Mouse (Mus musculus): ENCODE measurements around the gene Kcng4. TPM values are rescaled to one million over a fixed set of nuclear protein-coding genes. Genes with fewer than 3 reads are reported as not detected.
A peak's percentile ranks its signal among the peaks of the same experiment; 100 is the strongest.

Gene Kcng4
- under 1 TPM; 0.10 to 0.33 TPM for total RNA-seq (2021)
- long read RNA-seq, experiment 1 = 0 reads
- long read RNA-seq, experiment 2 = 0 reads

GRCm38 (mm10) chr8:119635378-119635777, at the start of gene Kcng4:
Kcng4 (minus strand) TSS chr8:119635680.
- peak in 1 of 2 experiments; percentile 29 for DNase-seq
- intact Hi-C loops (cut with DNase I) = no loop called here

GRCm38 (mm10) chr8:119679184-119679583, 43.7 kb upstream of the Kcng4 start:
- intact Hi-C loops (cut with DNase I) = loop anchor here (5.0 to 10.0 kb wide), 3 partner anchors 77 to 264 kb away; no protein-coding TSS in a partner anchor
- no peak for DNase-seq

DNA sequence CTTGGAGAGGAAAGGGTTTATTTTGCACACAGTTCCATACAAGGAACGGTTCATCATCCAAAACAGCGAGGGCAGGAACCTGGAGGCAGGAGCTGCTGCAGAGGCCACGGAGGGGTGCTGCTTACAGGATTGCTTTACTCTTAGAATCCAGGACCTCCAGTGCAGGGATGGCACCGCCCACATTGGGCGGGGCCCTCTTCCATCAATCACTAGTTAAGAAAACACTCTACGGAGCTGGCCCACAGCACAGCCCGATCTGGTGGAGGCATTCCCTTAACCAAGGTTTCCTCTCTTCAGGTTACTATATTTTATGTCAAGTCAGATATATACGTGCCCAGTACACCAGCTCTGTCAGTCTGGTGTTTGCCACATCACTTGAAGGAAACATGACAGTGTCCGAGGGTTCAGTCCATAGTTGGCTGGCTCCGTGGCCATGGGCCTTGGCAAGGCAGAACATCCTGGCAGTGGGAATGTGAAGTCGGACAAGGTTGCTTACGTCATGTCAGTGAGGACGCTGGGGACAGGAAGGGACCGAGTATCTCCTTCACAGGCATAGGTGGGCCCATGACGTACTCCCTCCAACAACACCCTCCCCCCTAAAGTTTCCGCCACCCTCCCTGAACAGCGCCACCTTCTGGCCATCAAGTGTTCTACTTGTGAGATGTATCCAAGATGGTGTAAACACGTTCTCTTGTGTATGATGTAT, 42.8 kb upstream of the Kcng4 start:
- peak; percentile 33 to 44 for DNase-seq
- intact Hi-C loops (cut with DNase I) = loop anchor here (5.0 to 10.0 kb wide), 3 partner anchors 76 to 263 kb away; no protein-coding TSS in a partner anchor

DNA sequence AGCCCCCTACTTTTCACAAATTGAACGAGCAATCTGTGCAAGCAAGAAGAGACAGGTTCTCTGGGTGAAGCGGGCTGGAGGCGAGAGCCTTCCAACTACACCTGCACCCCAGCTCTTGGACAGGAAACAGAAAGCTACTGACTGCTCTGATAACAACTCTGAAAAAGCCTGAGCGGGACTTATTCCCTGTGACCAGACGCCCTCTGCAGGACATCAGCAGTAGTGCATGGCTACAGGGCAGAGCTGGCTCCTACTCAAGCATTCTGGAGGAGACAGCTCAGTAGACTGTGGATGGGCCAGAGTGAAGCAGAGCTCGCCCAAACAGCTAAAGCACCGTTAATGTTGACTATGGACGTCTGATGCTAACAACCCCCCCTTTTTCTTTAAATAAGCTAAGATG, 40.9 kb upstream of the Kcng4 start:
- intact Hi-C loops (cut with DNase I) = loop anchor here (1.0 to 10.0 kb wide), 4 partner anchors 20 to 262 kb away; no protein-coding TSS in a partner anchor
- peak; percentile 90 to 95 for DNase-seq

GRCm38 (mm10) chr8:119675457-119675856, 40.0 kb upstream of the Kcng4 start:
- DNase-seq = no peak
- intact Hi-C loops (cut with DNase I) = loop anchor here (5.0 to 10.0 kb wide), 3 partner anchors 73 to 261 kb away; no protein-coding TSS in a partner anchor

- DNase-seq = no peak
- intact Hi-C loops (cut with DNase I) = loop anchor here (10.0 kb wide), 1 partner anchor 259 kb away; no protein-coding TSS in a partner anchor
Observed at GRCm38 (mm10) chr8:119673976-119674555, 38.6 kb upstream of the Kcng4 start.

GRCm38 (mm10) chr8:119670419-119671091, 35.1 kb upstream of the Kcng4 start:
- peak; percentile 62 to 68 for DNase-seq
- intact Hi-C loops (cut with DNase I) = loop anchor here (10.0 kb wide), 1 partner anchor 256 kb away; no protein-coding TSS in a partner anchor

GRCm38 (mm10) chr8:119669284-119669683, 33.8 kb upstream of the Kcng4 start:
- DNase-seq = peak in 1 of 2 experiments; percentile 50
- intact Hi-C loops (cut with DNase I) = no loop called here

GRCm38 (mm10) chr8:119668447-119668846, 33.0 kb upstream of the Kcng4 start:
- intact Hi-C loops (cut with DNase I) = no loop called here
- no peak for DNase-seq

- intact Hi-C loops (cut with DNase I) = no loop called here
- peak; percentile 48 to 64 for DNase-seq
Observed at GRCm38 (mm10) chr8:119666219-119666951, 30.9 kb upstream of the Kcng4 start, which contains the start of gene Wfdc1. Wfdc1 (plus strand) TSS chr8:119666365.

- DNase-seq = peak; percentile 51 to 73
- intact Hi-C loops (cut with DNase I) = no loop called here
Observed at GRCm38 (mm10) chr8:119665270-119665669, 29.8 kb upstream of the Kcng4 start.

DNA sequence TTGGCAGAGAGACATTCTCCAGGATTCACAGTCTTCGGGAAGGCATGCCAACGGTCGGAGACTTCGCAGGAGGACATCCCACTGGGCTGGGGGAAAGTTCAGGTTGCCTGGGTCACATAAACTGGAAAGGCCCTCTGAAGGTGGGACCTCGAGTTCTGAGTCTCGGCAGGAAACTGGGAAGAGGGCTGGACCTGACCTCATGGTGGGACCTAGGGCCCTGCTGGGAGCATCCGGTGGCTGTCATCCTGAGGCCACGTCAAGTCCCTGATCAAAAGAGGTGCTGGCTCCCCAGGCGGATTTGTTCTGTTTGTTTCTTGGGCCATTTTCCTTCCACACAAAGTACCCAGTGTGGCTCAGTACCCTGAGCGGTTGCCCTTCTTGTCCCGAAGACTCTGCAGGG, 28.0 kb upstream of the Kcng4 start:
- intact Hi-C loops (cut with DNase I) = no loop called here

GRCm38 (mm10) chr8:119661892-119662291, 26.4 kb upstream of the Kcng4 start:
- DNase-seq = peak; percentile 32 to 43
- intact Hi-C loops (cut with DNase I) = no loop called here

More for the DNA sequence above, 28.0 kb upstream of the Kcng4 start:
- no peak for DNase-seq

- intact Hi-C loops (cut with DNase I) = no loop called here
- DNase-seq = peak; percentile 74 to 80
Observed at GRCm38 (mm10) chr8:119661081-119661480, 25.6 kb upstream of the Kcng4 start.

- intact Hi-C loops (cut with DNase I) = loop anchor here (1.0 kb wide), 1 partner anchor 19 kb away; no protein-coding TSS in a partner anchor
Observed at GRCm38 (mm10) chr8:119656709-119657464, 21.4 kb upstream of the Kcng4 start.

DNA sequence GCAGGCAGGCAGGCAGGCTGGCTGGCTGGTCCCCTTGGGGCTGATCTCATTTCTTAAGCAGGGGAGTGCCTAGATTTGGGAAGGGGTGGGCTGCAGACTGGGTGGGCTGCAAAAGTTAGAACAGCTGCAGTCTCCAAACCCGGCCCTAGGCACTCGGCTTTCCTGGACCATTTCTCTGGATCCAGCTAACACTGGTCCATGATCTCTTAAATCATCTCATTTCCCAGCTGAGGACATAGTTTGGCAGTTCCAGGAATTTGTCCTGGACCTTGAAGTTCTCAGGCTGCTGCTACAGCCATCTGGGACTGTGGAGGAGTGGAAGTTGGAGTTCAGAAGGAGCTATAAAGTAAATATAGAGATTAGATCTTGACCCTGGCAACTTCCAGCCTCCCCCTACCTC, 15.8 kb upstream of the Kcng4 start:
- intact Hi-C loops (cut with DNase I) = no loop called here

More at GRCm38 (mm10) chr8:119656709-119657464, 21.4 kb upstream of the Kcng4 start:
- peak; percentile 51 to 67 for DNase-seq

DNA sequence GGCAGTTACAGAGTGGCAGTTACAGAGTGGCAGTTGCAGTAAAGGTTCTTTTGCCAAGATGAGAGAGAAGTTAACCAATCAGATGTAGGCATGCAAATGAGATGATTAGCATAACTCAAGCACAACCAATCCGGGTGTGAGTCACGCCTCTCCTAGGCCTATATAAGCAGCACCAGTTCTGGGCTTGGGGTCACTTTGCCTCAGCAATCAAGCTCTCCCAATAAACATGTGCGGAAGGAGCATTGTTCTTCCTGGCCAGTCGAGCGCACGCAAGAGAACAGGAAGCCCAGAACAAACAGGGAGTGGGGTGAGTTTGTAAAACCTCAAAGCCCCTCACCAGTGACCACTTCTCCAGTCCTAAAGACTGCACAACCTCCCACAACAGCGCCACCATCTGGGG, 11.4 kb upstream of the Kcng4 start:
- no peak for DNase-seq
- intact Hi-C loops (cut with DNase I) = no loop called here

More for the DNA sequence above, 15.8 kb upstream of the Kcng4 start:
- peak in 1 of 2 experiments; percentile 32 for DNase-seq

DNA sequence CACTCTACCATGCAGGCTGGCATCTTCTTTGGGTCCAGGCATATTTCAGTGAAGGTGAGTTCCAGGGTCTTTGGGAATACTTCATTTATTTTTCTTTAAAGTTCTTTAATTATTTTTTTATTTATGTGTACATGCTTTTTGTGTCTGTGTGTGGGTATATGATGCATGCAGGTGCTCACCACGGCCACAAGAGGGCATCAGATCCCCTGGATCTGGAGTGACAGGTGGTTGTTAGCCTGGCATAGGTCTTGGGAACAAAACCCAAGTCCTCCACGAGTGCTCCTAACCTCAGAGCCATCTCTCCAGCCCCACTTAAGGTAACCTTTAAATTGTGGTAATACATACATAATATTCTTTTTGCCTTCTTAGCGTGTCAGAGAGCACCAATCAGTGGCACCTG, 10.7 kb upstream of the Kcng4 start:
- no peak for DNase-seq
- intact Hi-C loops (cut with DNase I) = no loop called here

DNA sequence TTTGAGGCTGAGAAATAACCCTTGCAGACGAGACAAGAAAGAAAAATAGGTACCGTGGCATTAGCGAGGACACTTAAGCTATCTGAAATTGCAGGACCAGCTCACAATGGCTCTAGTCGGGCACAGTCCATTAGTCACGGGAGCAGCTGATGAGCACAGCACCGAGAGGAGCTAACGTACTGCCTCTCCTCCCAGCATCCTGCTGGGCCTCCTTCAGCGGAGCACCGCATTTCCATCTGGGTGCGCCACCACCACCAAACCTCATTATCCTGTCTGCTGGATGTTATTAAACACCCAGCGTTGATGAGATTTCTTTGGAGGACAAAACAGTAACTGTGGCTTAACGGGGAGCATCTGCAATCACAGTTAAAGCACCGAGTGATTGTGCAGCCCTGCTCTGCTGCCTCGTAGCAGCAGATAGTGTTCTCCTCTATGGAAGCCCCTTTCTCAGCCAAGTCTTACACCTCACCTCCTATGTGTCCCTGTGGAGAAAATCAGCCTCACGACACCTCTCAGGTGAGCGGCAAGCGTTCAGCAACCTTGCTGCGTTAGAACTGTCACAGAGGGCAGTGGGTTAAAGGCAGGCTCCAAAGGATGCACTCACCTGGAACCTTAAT, 9.6 kb upstream of the Kcng4 start:
- no peak for DNase-seq
- intact Hi-C loops (cut with DNase I) = no loop called here
